Mouse (Mus musculus) mouse embryonic stem cell (cell line): ENCODE measurements around the gene Stip1.
"Not testable (repeated sequence)": the region's sequence is repeated elsewhere in the genome, so short reads cannot be mapped to it uniquely, and the experiment has no call there.

Experiments used
- in situ Hi-C, 2 experiments: fragments of 300-500 bp; cut with MboI; formaldehyde crosslinking; loops; 1 replicate in 1 of 2; 3 replicates in 1 of 2; pipeline ENCODE4 v1.14.3; 2019 to 2020; ENCODE audit warnings: low sequenced_read_pairs in 2 of 2, low pct_unique_long_range_greater_than_20kb in 1 of 2, mixed read lengths in 1 of 2; ENCODE audit not compliant: unreplicated experiment in 1 of 2

The Stip1 gene

DNA sequence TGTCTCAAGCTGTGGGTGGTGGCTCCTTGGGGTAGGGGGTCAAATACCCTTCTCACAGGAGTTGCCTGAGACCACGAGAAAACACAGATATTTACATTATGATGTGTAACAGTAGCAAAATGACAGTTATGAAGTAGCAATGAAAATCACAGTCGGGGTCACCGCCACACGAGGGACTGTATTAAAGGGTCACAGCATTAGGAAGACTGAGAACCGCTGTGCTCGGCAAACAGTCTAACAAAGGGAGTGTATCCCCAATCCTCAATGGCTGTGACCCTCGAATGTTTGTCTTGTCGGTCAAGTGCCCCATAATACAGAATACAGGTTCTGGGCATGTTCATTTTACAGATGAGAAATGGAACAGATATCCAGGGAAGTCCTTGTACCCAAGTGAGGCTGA lies 45.8 kb downstream of the Stip1 start:
- in situ Hi-C loops = no loop called here

DNA sequence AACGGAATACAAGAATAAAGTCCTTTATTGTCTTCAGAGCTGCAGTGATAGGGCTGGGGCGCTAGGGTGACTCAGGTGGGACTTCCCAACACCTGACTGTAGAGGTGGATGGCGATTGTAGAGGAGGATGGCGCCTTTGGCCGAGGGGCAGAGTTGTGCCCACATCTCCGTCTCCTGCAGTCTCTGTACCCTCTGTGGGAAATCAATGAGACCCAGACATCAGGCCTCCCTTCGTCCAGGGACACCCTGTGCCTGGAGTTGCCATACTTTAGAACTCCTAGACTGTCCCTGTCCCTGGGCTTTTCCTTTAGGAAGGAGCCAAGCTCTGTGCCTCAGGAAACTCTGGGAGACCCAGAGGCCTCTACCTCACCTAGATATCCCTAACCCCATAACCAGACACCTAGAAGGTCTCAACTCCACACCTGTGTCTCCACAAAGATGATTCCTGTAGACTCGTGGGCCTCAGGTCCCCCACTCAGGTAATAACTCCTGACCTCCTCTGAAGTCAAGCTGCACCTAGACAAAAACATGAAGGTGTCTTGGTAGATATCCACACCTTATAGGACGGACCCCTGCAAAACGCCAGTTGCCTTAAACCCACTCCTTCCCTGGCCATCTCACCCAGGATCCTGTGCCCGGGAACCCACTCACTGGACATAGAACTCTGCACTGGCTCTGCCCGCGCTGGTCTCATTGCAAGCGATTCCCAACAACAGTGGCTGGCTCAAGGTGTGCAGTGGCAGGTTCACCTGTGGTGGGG lies 46.6 kb downstream of the Stip1 start:
- in situ Hi-C loops = no loop called here

DNA sequence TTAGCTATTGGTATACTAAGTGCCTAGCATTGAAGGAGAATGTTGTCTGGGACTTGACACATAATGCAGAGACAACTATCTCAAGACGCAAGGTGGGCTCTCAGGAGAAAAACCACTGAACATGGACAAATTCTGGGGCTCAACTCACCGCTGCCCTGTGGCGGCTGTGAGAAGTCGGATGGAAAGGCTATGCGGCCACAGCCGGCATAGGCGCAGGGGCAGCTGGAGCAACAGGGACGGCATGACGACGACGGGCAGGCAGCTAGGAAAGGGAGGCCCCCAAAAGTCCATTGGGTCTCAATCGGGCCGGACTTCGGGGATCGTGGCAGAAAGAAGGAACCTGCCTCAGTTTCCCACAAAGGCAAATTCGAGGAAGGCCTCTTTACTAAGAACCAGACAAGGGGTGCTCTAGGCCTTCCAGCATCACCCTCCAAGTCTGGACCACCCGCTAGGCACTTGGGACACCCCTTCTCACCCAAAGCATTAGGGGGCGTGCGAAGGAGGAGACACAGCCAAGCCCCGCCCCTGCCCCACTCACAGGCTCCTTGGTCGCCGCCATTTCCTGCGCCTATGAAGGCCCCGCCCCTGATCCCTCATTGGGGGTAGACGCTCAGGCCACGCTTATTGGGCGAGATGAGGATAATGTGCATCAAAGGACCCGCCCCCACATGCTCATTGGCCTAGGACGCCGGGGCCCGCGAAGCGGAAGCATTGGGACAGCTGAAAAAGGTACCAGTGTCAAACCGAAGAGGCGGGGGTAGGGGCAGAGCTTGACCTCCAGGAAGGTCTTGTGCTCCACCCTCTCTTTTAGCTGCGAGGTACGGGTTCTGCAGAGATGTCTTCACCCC lies 47.5 kb downstream of the Stip1 start, which contains the start of gene Dnajc4:
Dnajc4 (minus strand) TSS at position 562 of the 848 bp plus-strand sequence.
- in situ Hi-C loops = no loop called here

DNA sequence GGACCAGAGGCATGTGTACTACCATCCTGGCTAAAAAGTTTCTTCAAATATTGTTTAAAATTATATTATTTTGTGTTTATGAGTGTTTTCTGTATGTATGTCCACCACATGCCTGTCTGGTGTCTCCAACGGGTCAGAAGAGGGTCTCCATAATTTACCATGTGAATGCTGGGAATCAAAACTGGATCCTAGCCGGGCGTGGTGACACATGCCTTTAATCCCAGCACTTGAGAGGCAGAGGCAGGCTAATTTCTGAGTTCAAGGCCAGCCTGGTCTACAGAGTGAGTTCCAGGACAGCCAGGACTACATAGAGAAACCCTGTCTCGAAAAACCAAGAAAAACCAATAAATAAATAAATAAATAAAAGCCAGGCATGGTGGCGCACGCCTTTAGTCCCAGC lies 48.6 kb downstream of the Stip1 start:
- in situ Hi-C loops = not testable (repeated sequence)

DNA sequence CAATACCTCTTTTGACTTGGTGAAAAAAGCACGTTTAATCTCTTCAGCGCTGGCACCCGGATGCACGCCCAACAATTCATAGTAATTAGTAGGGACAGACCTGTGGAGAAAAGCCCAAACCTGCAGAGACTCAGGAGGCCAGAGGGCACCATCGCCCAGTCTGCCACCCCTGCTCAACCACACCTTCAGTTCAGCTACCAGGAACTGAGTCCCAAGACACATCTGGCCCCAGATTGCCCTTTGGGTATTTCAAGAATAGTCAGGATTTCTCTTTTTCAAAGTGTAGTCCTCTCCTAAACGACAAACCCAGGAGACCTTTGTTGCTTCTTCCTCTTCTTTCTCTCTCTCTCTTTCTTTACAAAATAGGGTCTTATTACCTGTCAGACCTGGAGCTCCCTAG lies 49.1 kb downstream of the Stip1 start:
- in situ Hi-C loops = no loop called here

DNA sequence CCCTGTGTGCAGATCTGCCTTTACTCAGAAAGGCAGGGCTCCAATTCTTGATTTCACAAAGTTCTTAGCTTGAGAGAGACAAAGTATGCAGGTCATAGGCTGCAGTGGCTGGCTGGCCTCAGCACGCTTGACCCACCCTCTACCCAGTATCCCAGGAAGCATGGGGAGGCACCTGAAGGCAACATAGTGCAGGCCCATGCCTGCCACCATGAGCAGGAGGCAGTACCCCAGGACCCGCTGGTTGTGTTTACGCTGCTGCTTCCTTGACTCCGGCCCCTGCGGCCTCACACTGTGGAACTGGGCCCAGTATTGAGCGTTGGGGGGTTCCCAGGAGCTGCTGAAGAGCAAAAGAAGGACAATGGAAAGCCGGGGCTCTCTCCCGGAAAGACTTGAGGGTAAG lies 50.5 kb downstream of the Stip1 start:
- in situ Hi-C loops = no loop called here

DNA sequence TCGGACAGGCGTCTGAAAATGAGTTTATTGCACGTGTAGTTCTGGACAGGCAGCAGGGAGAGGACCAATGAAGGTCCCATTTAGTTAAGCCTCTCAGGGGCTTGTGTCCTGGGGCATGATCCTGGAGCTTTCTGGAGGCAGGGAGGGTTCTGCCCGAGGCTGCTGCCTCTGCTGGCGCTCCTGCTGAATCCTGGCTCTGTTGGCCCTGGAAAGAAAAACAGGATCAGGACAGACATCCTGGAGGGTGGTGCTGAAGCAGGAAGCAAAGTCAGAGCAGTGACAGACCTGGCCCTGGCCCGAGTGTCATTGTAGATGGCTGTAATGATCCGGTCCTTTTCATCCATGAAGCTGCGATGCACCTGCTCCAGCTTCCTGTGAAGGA lies 51.9 kb downstream of the Stip1 start:
- in situ Hi-C loops = no loop called here

DNA sequence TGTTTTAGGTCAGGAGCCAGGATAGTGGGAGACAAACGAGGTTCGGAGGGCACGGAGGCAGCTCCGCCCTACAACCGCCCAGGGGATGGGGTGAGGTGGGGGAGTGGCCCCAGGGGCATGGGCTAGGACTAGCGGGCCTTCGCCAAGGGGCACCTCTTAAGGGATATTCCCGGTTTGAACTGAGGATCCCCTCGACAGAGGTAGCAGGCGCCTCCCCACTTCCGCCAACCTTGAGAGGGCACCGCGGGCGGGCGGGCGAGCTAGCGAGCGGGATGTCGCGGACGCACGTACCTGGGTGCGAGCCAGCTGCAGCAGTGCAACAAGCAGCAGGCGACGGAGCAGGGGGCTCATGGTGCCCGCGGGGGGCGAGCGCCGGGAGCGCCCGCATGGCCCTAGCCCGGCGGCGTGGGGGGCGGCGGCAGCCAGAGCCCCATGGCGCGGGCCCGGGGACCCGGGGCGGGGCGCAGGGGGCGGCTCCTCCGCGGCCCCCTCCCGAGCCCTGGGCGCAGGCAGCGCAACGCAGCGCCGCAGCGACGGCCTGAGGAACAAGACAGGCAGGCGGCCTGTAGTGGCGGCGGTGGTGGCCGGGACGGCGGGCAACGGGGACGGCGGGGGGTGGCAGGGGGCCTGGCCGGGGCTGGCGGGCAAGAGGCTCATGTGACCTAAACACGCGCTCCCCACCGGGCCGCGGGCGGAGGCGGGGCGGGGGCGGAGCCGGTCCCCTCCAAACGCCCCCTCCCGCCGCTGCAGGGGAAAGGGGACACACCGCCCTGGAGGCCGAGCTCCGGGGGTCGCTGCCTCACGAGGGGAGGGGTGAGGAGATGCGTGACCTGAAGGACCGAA lies 52.5 kb downstream of the Stip1 start, which contains the start of gene Vegfb:
Vegfb (minus strand) TSS at position 591 of the 843 bp plus-strand sequence.
- in situ Hi-C loops = no loop called here

DNA sequence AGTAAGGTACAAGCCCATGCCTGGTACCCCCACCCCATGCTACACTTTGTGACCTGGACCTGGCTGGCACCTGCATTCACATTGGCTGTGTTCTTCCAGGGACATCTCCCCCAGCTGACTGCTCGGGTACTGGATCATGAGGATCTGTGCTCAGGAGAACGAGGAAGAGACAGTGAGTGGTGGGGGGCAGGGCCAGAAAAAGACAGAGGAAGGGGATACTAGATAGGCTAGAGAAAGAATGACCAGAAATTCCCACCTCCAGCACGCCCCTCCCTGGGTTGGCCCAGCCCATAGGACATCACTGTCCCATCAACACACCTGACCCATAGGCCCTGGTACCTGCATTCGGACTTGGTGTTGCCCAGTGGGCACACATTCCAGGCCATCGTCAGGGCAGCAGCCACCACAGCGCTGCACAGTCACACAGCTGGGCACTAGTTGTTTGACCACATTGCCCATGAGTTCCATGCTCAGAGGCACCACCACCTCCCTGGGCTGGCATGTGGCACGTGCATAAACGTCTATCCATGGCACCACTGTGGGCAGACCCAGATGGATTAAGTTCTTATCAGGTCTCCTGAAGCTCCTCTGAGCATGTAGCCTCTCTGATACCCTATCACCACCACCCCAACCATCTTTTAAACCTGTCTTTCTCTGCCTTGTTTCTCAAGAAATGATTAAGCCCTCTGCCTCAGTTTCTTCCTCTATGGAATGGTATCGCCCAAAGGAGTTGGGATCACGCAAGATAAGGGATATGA lies 53.6 kb downstream of the Stip1 start:
- in situ Hi-C loops = no loop called here

DNA sequence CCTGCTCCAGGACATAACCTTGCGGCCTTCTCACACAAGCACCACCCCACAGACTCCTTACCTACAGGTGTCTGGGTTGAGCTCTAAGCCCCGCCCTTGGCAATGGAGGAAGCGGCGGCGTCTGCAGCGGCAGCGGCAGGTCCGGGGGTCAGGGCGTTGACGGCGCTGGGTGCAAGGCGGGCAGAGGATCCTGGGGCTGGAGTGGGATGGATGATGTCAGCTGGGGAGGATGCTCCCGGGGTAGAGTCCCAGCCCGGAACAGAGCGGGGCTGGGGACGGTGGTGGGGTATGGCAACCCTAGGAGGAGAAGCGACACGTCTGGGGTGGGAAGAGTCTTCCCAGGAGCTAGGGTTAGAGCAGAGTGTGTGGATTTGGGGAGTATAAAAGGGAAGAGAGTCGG lies 54.5 kb downstream of the Stip1 start:
- in situ Hi-C loops = no loop called here

DNA sequence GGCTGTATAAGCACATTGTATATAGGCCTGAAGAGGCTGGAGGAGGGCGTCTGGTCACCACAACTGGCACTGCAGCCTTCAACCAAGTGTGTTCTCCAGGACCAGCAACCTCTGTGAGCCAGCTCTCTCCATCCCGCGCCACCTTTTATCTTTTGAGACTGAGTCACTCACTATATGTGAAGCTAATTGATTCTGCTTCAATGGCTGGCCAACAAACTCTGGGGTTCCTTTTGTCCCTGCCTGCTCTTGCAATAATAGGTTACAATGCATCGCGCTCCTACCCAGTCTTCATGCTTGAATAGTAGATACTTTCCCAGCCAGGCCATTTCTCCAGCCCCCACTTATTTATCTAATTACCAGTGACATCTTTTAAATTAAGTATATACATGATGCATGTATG lies 56.1 kb downstream of the Stip1 start:
- in situ Hi-C loops = no loop called here

DNA sequence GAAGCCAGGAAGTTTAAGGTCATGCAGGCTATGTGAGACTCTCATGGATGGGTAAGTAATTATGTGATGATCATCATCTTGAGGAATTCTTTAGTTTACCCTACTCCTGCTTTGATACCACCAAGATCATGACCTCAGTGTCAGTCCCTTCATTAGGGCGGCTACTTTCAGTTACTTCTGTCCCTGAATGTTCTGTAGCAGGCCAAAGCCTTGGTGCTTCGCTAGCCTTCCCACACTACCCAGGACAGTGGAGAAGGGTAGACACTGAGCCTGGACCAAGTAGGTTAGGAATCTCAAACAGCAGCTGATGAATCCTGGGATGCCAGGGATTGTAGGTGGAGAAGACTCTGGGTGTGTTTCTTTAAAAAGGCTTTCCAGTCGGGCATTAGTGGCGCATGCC lies 58.3 kb downstream of the Stip1 start:
- in situ Hi-C loops = no loop called here

DNA sequence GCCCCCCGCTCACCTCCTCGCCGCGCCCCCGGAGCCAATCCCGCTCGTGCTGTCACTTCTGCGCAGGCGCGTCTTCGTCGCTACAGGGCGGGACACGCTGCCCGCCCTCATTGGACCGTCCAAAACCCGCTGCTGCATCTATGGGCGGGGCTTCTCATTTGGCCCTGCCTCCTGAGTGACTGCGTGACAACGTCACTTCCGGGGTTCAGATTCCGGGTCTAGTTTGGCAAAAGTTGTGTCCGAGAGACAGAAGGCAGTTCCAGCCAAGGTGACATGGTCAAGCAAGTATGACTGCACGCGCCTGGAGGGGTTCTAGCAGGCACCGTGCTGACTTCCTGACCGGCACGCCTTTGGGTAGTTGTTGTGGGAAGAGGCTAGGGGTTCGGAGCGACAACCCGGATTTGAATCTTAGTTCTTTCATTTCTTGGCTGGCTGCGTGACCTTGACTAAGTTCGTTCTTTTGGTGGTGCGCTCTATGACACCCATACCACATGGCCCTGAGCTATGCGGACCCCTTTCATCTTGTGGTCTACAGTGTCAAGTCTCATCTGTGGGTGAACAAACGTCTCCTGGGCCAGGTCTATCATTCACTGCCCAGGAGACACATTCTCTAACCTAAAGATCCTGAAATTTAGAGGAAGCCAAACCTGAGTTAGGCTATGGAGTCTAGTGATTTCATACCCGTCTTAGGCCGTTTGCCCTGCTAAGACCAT lies 59.2 kb downstream of the Stip1 start, which contains the start of gene Fkbp2:
Fkbp2 (minus strand) TSS at position 121 of the 713 bp plus-strand sequence.
- in situ Hi-C loops = no loop called here

DNA sequence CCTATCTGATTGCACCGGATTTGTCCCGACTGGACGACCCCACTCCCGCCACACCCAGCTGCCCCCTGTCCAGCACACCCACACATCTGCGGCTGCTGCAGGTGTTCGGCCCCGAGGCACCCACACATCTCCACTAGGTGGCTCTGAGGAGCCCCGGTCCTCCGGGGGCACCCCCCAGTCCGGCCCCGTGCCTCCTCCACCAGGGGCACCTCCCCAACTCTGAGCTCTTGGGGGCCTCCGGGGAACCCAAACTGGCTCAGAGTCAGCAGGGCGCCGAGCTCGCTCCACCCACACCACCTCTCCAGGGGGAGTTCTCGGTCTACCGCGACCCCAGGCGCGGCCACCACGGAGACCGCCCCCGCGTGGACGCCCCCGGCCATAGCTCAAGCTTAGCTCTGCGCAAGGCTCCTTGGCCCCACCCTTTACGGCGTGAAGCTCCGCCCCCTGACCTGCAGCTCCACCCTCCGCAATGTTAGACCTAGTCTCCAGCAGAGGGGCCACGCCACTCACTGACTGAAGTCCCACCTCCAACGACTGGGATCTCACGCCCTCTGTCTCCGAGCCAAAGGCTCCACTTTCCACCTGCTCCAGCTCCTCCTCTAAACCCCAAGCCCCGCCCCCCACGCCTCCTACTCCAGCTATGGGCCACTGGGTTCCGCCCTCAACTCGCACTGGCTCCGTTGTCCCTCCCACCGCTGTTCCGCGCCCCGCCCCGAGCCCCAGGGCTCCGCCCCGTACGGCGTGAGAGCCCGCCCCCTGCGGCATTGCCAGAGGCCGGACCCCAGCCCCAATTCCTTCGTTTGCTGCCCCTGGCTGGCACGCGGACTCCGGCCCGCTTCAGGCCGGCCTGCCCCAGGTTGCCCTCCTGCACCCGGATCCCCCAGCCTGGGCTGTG lies 60.0 kb downstream of the Stip1 start:
- in situ Hi-C loops = no loop called here

DNA sequence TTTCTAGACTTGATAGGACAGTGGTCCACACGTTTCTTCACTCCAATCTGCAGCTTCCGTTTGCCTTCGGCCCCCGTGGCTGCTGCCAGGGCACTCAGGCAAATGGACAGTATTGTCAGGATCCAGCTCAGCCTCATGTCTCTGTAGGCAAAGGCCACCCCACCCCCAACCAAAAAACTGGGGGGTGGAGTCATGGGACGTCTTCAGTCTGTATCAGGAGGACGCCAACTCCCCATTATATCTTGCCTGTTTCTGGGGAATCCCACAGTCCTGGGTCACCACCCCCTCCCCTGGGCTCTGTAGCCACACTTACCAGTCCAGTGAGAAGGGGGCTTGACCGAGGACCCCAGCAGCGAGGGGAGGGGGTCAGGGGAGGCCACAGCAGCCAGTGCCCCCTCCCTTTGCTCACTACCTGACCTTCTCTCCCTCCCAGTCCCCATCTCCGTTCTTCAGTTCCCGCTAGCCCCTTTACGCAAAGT lies 60.7 kb downstream of the Stip1 start:
- in situ Hi-C loops = no loop called here

DNA sequence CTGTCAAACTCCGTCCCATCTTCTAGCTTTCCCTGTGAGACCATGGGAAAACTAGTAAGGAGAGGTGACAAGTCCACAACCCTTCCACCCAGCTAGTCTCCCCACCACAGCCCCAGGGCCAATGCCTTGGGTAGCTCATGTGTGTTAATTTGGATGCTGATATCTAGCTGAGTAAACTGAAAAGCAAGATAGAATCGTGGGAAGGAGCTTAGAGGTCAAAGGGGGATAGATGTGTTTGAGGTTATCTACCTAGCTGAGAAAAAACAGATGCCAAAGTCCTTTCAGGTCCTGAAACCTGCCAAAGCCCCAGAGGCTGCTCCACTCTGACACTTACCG lies 61.2 kb downstream of the Stip1 start:
- in situ Hi-C loops = no loop called here
